Mouse (Mus musculus): ENCODE results near the gene Dok7. TPM values are rescaled to one million over a fixed set of nuclear protein-coding genes. Genes with fewer than 3 reads are reported as not detected.
A peak's percentile ranks its signal among the peaks of the same experiment; 100 is the strongest.

Gene Dok7
- polyA plus RNA-seq (2012; fragmentation: generic; extraction: Trizol), result 15.8 TPM
- long read RNA-seq, experiment 1, partial matches to known transcripts, result 1 of 5 reads
- long read RNA-seq, experiment 1, other reads (novel, unspliced or antisense), result 0 of 5 reads
- long read RNA-seq, experiment 2, transcript Dok7-203 (7 exons, 2,779 nt), result major isoform, 34 of 58 reads
- long read RNA-seq, experiment 2, partial matches to known transcripts, result 10 of 58 reads
- long read RNA-seq, experiment 2, other reads (novel, unspliced or antisense), result 14 of 58 reads

GRCm38 (mm10) chr5:35056604-35057432 is at the start of gene Dok7:
Gene Dok7, plus strand, starts transcription at chr5:35056766.
- Histone ChIP-seq H3K79me3 (ENCODE audit: low read depth) (no peaks in the 10 kb centered on the region), H3K27me3 (ENCODE audit: control insufficient read depth, insufficient read depth, insufficient read length) (no peaks in the 10 kb centered on the region), H3K79me2 (ENCODE audit: control insufficient read depth, insufficient read depth) (no peaks in the 10 kb centered on the region), H3ac (ENCODE audit: control insufficient read depth, insufficient read length, low read depth) (peak within 1 kb of the TSS; percentile 55), H3K36me3 (ENCODE audit: control insufficient read depth, insufficient read depth) (no peaks in the 10 kb centered on the region), H3K4me3 (ENCODE audit: insufficient read depth, poor library complexity, severe bottlenecking) (peak within 1 kb of the TSS; percentile 28)
- no peak for TF ChIP-seq FOSL1 (IDR thresholded peaks at IDR 0.05; ENCODE audit: insufficient read depth, low read length, poor library complexity, severe bottlenecking)
- no peak for TF ChIP-seq USF1 (IDR thresholded peaks at IDR 0.05; ENCODE audit: low read depth)
- TF ChIP-seq MAX (IDR thresholded peaks at IDR 0.05), result no peak
- no peak for TF ChIP-seq MYOG (IDR thresholded peaks at IDR 0.05; ENCODE audit: control insufficient read depth, extremely low read depth, insufficient read length)
- TF ChIP-seq MYOD1 (IDR thresholded peaks at IDR 0.05; ENCODE audit: control insufficient read depth, insufficient read length, low read depth), result no peak
- TF ChIP-seq CTCF (IDR thresholded peaks at IDR 0.05; ENCODE audit: control insufficient read depth, insufficient read depth, insufficient read length), result peak; percentile 20
- no peak for TF ChIP-seq CEBPB (IDR thresholded peaks at IDR 0.05; ENCODE audit: low read depth)

- Histone ChIP-seq H3ac (ENCODE audit: control insufficient read depth, insufficient read length, low read depth) (no peak overlapping the region), H3K4me3 (ENCODE audit: insufficient read depth, poor library complexity, severe bottlenecking) (no peak overlapping the region), H3K36me3 (ENCODE audit: control insufficient read depth, insufficient read depth) (no peaks in the 10 kb centered on the region), H3K79me3 (ENCODE audit: low read depth) (peaks cover 3% of the 10 kb centered on the region), H3K27me3 (ENCODE audit: control insufficient read depth, insufficient read depth, insufficient read length) (no peaks in the 10 kb centered on the region), H3K79me2 (ENCODE audit: control insufficient read depth, insufficient read depth) (peaks cover 34% of the 10 kb centered on the region)
- no peak for TF ChIP-seq CEBPB (IDR thresholded peaks at IDR 0.05; ENCODE audit: low read depth)
- no peak for TF ChIP-seq MYOG (IDR thresholded peaks at IDR 0.05; ENCODE audit: control insufficient read depth, extremely low read depth, insufficient read length)
- TF ChIP-seq FOSL1 (IDR thresholded peaks at IDR 0.05; ENCODE audit: insufficient read depth, low read length, poor library complexity, severe bottlenecking), result no peak
- TF ChIP-seq MAX (IDR thresholded peaks at IDR 0.05), result no peak
- TF ChIP-seq MYOD1 (IDR thresholded peaks at IDR 0.05; ENCODE audit: control insufficient read depth, insufficient read length, low read depth), result no peak
- TF ChIP-seq USF1 (IDR thresholded peaks at IDR 0.05; ENCODE audit: low read depth), result no peak
- TF ChIP-seq CTCF (IDR thresholded peaks at IDR 0.05; ENCODE audit: control insufficient read depth, insufficient read depth, insufficient read length), result no peak
These were observed 47.4 kb upstream of the Dok7 start for GRCm38 (mm10) chr5:35009163-35009562.

- TF ChIP-seq FOSL1 (IDR thresholded peaks at IDR 0.05; ENCODE audit: insufficient read depth, low read length, poor library complexity, severe bottlenecking) (no peak), MYOD1 (IDR thresholded peaks at IDR 0.05; ENCODE audit: control insufficient read depth, insufficient read length, low read depth) (no peak), MYOG (IDR thresholded peaks at IDR 0.05; ENCODE audit: control insufficient read depth, extremely low read depth, insufficient read length) (no peak), USF1 (IDR thresholded peaks at IDR 0.05; ENCODE audit: low read depth) (no peak), CEBPB (IDR thresholded peaks at IDR 0.05; ENCODE audit: low read depth) (no peak), MAX (IDR thresholded peaks at IDR 0.05) (no peak), CTCF (IDR thresholded peaks at IDR 0.05; ENCODE audit: control insufficient read depth, insufficient read depth, insufficient read length) (no peak)
- Histone ChIP-seq H3ac (ENCODE audit: control insufficient read depth, insufficient read length, low read depth) (no peak overlapping the region), H3K27me3 (ENCODE audit: control insufficient read depth, insufficient read depth, insufficient read length) (no peaks in the 10 kb centered on the region), H3K36me3 (ENCODE audit: control insufficient read depth, insufficient read depth) (no peaks in the 10 kb centered on the region), H3K4me3 (ENCODE audit: insufficient read depth, poor library complexity, severe bottlenecking) (no peak overlapping the region), H3K79me3 (ENCODE audit: low read depth) (peaks cover 4% of the 10 kb centered on the region), H3K79me2 (ENCODE audit: control insufficient read depth, insufficient read depth) (peaks cover 39% of the 10 kb centered on the region)
These were observed 45.9 kb upstream of the Dok7 start for GRCm38 (mm10) chr5:35010656-35011055.

- Histone ChIP-seq H3ac (ENCODE audit: control insufficient read depth, insufficient read length, low read depth) (no peak overlapping the region), H3K36me3 (ENCODE audit: control insufficient read depth, insufficient read depth) (peaks cover 5% of the 10 kb centered on the region), H3K79me2 (ENCODE audit: control insufficient read depth, insufficient read depth) (peaks cover 40% of the 10 kb centered on the region), H3K79me3 (ENCODE audit: low read depth) (peaks cover 4% of the 10 kb centered on the region), H3K27me3 (ENCODE audit: control insufficient read depth, insufficient read depth, insufficient read length) (no peaks in the 10 kb centered on the region), H3K4me3 (ENCODE audit: insufficient read depth, poor library complexity, severe bottlenecking) (no peak overlapping the region)
- TF ChIP-seq MYOG (IDR thresholded peaks at IDR 0.05; ENCODE audit: control insufficient read depth, extremely low read depth, insufficient read length) (no peak), MYOD1 (IDR thresholded peaks at IDR 0.05; ENCODE audit: control insufficient read depth, insufficient read length, low read depth) (no peak), MAX (IDR thresholded peaks at IDR 0.05) (no peak), FOSL1 (IDR thresholded peaks at IDR 0.05; ENCODE audit: insufficient read depth, low read length, poor library complexity, severe bottlenecking) (no peak), CEBPB (IDR thresholded peaks at IDR 0.05; ENCODE audit: low read depth) (no peak), CTCF (IDR thresholded peaks at IDR 0.05; ENCODE audit: control insufficient read depth, insufficient read depth, insufficient read length) (no peak)
These were observed 45.2 kb upstream of the Dok7 start for GRCm38 (mm10) chr5:35011156-35011923.

- Histone ChIP-seq H3K4me3 (ENCODE audit: insufficient read depth, poor library complexity, severe bottlenecking) (no peak overlapping the region), H3ac (ENCODE audit: control insufficient read depth, insufficient read length, low read depth) (no peak overlapping the region), H3K79me3 (ENCODE audit: low read depth) (peaks cover 4% of the 10 kb centered on the region), H3K36me3 (ENCODE audit: control insufficient read depth, insufficient read depth) (peaks cover 5% of the 10 kb centered on the region), H3K79me2 (ENCODE audit: control insufficient read depth, insufficient read depth) (peaks cover 41% of the 10 kb centered on the region), H3K27me3 (ENCODE audit: control insufficient read depth, insufficient read depth, insufficient read length) (no peaks in the 10 kb centered on the region)
- TF ChIP-seq FOSL1 (IDR thresholded peaks at IDR 0.05; ENCODE audit: insufficient read depth, low read length, poor library complexity, severe bottlenecking), result no peak
- TF ChIP-seq MYOG (IDR thresholded peaks at IDR 0.05; ENCODE audit: control insufficient read depth, extremely low read depth, insufficient read length), result no peak
- no peak for TF ChIP-seq MYOD1 (IDR thresholded peaks at IDR 0.05; ENCODE audit: control insufficient read depth, insufficient read length, low read depth)
- TF ChIP-seq CTCF (IDR thresholded peaks at IDR 0.05; ENCODE audit: control insufficient read depth, insufficient read depth, insufficient read length), result no peak
- TF ChIP-seq CEBPB (IDR thresholded peaks at IDR 0.05; ENCODE audit: low read depth), result no peak
- TF ChIP-seq MAX (IDR thresholded peaks at IDR 0.05), result no peak
- TF ChIP-seq USF1 (IDR thresholded peaks at IDR 0.05; ENCODE audit: low read depth), result no peak
These were observed 42.5 kb upstream of the Dok7 start for GRCm38 (mm10) chr5:35014036-35014435.
